Mouse (Mus musculus): ENCODE data around the gene Bcl2l11. TPM values are rescaled to one million over a fixed set of nuclear protein-coding genes. Genes with fewer than 3 reads are reported as not detected.

The Bcl2l11 gene
- polyA plus RNA-seq, 1 experiment from 2014 or later, result 6.0 TPM

DNA sequence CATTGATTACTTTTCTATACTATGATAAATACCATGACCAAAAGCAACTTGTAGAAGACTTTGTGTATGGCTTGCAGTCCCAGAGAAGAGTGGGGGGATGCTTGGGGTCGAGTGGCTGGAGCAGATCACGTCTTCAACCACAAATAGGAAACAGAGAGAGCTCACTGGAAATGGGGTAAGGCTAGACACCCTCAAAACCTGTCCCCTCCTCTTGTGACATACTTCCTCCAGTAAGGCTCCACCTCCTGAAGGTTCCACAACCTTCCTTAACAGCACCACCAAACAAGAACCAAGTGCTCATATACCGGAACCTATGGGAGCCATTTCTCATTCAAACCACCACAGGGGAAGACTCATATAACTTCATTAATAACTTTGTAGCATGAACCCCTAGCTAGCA, 44.8 kb downstream of the Bcl2l11 start:
- no peak overlapping the region for H3K9ac ChIP-seq (ENCODE audit: low read depth, low read length)
- H3K4me2 ChIP-seq (ENCODE audit: low read depth, low read length), result no peak overlapping the region
- no peaks in the 10 kb centered on the region for H3K9me3 ChIP-seq (replicated peaks; ENCODE audit: control insufficient read depth, low read length)
- no peak for ATAC-seq (ENCODE audit: low read depth)
- peaks cover 24% of the 10 kb centered on the region for H3K4me1 ChIP-seq (ENCODE audit: control insufficient read depth, low read depth, low read length)
- no peaks in the 10 kb centered on the region for H3K27me3 ChIP-seq (ENCODE audit: control insufficient read depth, insufficient read depth, low read depth, low read length)
- 61% methylated on average over 3 of the region's 3 CpGs for WGBS (ENCODE audit: insufficient replicate concordance)
- no peaks in the 10 kb centered on the region for H3K36me3 ChIP-seq (ENCODE audit: control insufficient read depth, insufficient read depth)
- no peak overlapping the region for H3K4me3 ChIP-seq (ENCODE audit: low read depth, low read length)
- H3K27ac ChIP-seq (ENCODE audit: low read length), result no peak overlapping the region

DNA sequence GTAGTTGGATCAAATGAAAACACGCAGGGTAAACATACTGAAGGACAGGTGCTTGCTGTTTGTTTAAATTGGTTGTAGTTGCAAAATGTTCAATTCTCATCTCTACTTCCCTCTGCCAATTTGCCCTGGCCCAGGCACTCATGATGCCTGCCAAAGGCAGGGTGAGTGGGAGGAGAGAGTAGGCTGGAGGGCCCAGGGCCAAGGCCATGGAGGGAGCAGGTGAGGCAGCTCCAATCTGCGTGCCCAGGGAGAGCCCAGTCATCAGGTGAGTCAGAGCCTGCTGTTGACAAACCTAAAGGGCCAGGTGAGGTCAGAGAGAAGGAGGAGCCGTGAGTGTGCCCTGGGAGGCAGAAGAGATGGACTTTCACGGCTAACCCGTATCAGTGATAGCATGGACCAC, 46.4 kb downstream of the Bcl2l11 start:
- WGBS (ENCODE audit: insufficient replicate concordance), result 58% methylated on average over 5 of the region's 5 CpGs
- Histone ChIP-seq H3K4me3 (ENCODE audit: low read depth, low read length) (no peak overlapping the region), H3K4me2 (ENCODE audit: low read depth, low read length) (no peak overlapping the region), H3K27ac (ENCODE audit: low read length) (peak overlapping the region; percentile 30; the same call in 1 of the 2 replicates), H3K36me3 (ENCODE audit: control insufficient read depth, insufficient read depth) (no peaks in the 10 kb centered on the region), H3K9me3 (replicated peaks; ENCODE audit: control insufficient read depth, low read length) (no peaks in the 10 kb centered on the region), H3K9ac (ENCODE audit: low read depth, low read length) (no peak overlapping the region), H3K4me1 (ENCODE audit: control insufficient read depth, low read depth, low read length) (peaks cover 23% of the 10 kb centered on the region), H3K27me3 (ENCODE audit: control insufficient read depth, insufficient read depth, low read depth, low read length) (no peaks in the 10 kb centered on the region)
- peak; percentile 73 for ATAC-seq (ENCODE audit: low read depth)

- peak; percentile 20 for ATAC-seq (ENCODE audit: low read depth)
- H3K4me3 ChIP-seq (ENCODE audit: low read depth, low read length), result no peak overlapping the region
- H3K27ac ChIP-seq (ENCODE audit: low read length), result peak overlapping the region; percentile 76
- H3K4me1 ChIP-seq (ENCODE audit: control insufficient read depth, low read depth, low read length), result peaks cover 22% of the 10 kb centered on the region
- H3K9ac ChIP-seq (ENCODE audit: low read depth, low read length), result no peak overlapping the region
- H3K27me3 ChIP-seq (ENCODE audit: control insufficient read depth, insufficient read depth, low read depth, low read length), result no peaks in the 10 kb centered on the region
- no peaks in the 10 kb centered on the region for H3K36me3 ChIP-seq (ENCODE audit: control insufficient read depth, insufficient read depth)
- H3K9me3 ChIP-seq (replicated peaks; ENCODE audit: control insufficient read depth, low read length), result no peaks in the 10 kb centered on the region
- 43% methylated on average over 5 of the region's 5 CpGs for WGBS (ENCODE audit: insufficient replicate concordance)
- H3K4me2 ChIP-seq (ENCODE audit: low read depth, low read length), result no peak overlapping the region
Measured at GRCm38 (mm10) chr2:128174176-128174575, 48.3 kb downstream of the Bcl2l11 start.

- Histone ChIP-seq H3K9me3 (replicated peaks; ENCODE audit: control insufficient read depth, low read length) (no peaks in the 10 kb centered on the region), H3K9ac (ENCODE audit: low read depth, low read length) (no peak overlapping the region), H3K4me3 (ENCODE audit: low read depth, low read length) (no peak overlapping the region), H3K27ac (ENCODE audit: low read length) (peak overlapping the region; percentile 76), H3K4me1 (ENCODE audit: control insufficient read depth, low read depth, low read length) (peaks cover 26% of the 10 kb centered on the region), H3K4me2 (ENCODE audit: low read depth, low read length) (no peak overlapping the region), H3K36me3 (ENCODE audit: control insufficient read depth, insufficient read depth) (no peaks in the 10 kb centered on the region), H3K27me3 (ENCODE audit: control insufficient read depth, insufficient read depth, low read depth, low read length) (no peaks in the 10 kb centered on the region)
- WGBS (ENCODE audit: insufficient replicate concordance), result 48% methylated on average over 9 of the region's 9 CpGs
- peak; percentile 81 for ATAC-seq (ENCODE audit: low read depth)
Measured at GRCm38 (mm10) chr2:128174604-128175342, 48.9 kb downstream of the Bcl2l11 start.

GRCm38 (mm10) chr2:128175625-128176024, 49.8 kb downstream of the Bcl2l11 start:
- no peak for ATAC-seq (ENCODE audit: low read depth)
- Histone ChIP-seq H3K9ac (ENCODE audit: low read depth, low read length) (no peak overlapping the region), H3K27ac (ENCODE audit: low read length) (peak overlapping the region; percentile 70), H3K9me3 (replicated peaks; ENCODE audit: control insufficient read depth, low read length) (no peaks in the 10 kb centered on the region), H3K4me3 (ENCODE audit: low read depth, low read length) (no peak overlapping the region), H3K4me2 (ENCODE audit: low read depth, low read length) (no peak overlapping the region), H3K4me1 (ENCODE audit: control insufficient read depth, low read depth, low read length) (peaks cover 32% of the 10 kb centered on the region), H3K36me3 (ENCODE audit: control insufficient read depth, insufficient read depth) (no peaks in the 10 kb centered on the region), H3K27me3 (ENCODE audit: control insufficient read depth, insufficient read depth, low read depth, low read length) (no peaks in the 10 kb centered on the region)
- WGBS (ENCODE audit: insufficient replicate concordance), result 79% methylated on average over 6 of the region's 6 CpGs

- H3K27me3 ChIP-seq (ENCODE audit: control insufficient read depth, insufficient read depth, low read depth, low read length), result no peaks in the 10 kb centered on the region
- H3K9me3 ChIP-seq (replicated peaks; ENCODE audit: control insufficient read depth, low read length), result no peaks in the 10 kb centered on the region
- no peak for ATAC-seq (ENCODE audit: low read depth)
- no peak overlapping the region for H3K4me3 ChIP-seq (ENCODE audit: low read depth, low read length)
- no peaks in the 10 kb centered on the region for H3K36me3 ChIP-seq (ENCODE audit: control insufficient read depth, insufficient read depth)
- H3K27ac ChIP-seq (ENCODE audit: low read length), result no peak overlapping the region
- peaks cover 32% of the 10 kb centered on the region for H3K4me1 ChIP-seq (ENCODE audit: control insufficient read depth, low read depth, low read length)
- H3K4me2 ChIP-seq (ENCODE audit: low read depth, low read length), result no peak overlapping the region
- 37% methylated on average over 12 of the region's 12 CpGs for WGBS (ENCODE audit: insufficient replicate concordance)
- H3K9ac ChIP-seq (ENCODE audit: low read depth, low read length), result no peak overlapping the region
Measured at GRCm38 (mm10) chr2:128176391-128177044, 50.7 kb downstream of the Bcl2l11 start.

GRCm38 (mm10) chr2:128177241-128177661, 51.4 kb downstream of the Bcl2l11 start:
- WGBS (ENCODE audit: insufficient replicate concordance), result 62% methylated on average over 5 of the region's 5 CpGs
- Histone ChIP-seq H3K27me3 (ENCODE audit: control insufficient read depth, insufficient read depth, low read depth, low read length) (no peaks in the 10 kb centered on the region), H3K9me3 (replicated peaks; ENCODE audit: control insufficient read depth, low read length) (no peaks in the 10 kb centered on the region), H3K4me2 (ENCODE audit: low read depth, low read length) (no peak overlapping the region), H3K36me3 (ENCODE audit: control insufficient read depth, insufficient read depth) (no peaks in the 10 kb centered on the region), H3K4me3 (ENCODE audit: low read depth, low read length) (no peak overlapping the region), H3K9ac (ENCODE audit: low read depth, low read length) (no peak overlapping the region), H3K4me1 (ENCODE audit: control insufficient read depth, low read depth, low read length) (peaks cover 32% of the 10 kb centered on the region), H3K27ac (ENCODE audit: low read length) (no peak overlapping the region)
- no peak for ATAC-seq (ENCODE audit: low read depth)

DNA sequence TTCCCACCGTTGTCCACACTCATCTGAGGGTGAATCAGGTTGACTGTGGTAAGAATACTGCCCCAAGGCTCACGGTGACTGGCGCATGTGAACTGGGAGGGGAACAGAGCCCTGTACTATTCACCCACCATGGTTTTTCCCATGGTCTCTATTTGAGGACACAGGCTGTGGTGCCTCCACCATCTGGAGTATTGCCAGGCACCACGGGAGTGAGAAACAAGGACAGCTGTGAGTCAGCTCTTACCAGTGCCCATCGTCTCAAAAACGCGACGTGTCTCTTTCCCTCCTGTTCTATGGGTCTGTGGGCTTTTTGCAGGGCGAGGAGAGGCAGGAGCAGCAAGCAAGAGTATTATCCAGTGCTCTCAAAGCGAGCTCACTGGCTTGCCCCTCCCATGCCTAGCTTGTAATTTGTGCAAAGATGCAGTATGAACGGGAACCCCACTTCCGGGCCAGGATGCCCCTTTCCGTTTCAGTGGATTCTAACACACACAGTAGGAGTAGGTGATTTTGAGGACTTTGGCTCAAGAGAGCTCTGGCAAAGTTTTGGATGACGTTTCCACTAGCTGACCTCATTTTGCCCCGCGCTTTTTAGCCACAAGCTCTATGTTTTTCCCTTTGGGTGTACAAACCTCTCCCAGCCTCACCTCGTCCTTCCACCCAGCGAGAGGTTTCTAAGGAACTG, 53.4 kb downstream of the Bcl2l11 start:
- 63% methylated on average over 18 of the region's 18 CpGs for WGBS (ENCODE audit: insufficient replicate concordance)
- no peak overlapping the region for H3K4me3 ChIP-seq (ENCODE audit: low read depth, low read length)
- H3K36me3 ChIP-seq (ENCODE audit: control insufficient read depth, insufficient read depth), result no peaks in the 10 kb centered on the region
- no peak overlapping the region for H3K4me2 ChIP-seq (ENCODE audit: low read depth, low read length)
- ATAC-seq (ENCODE audit: low read depth), result no peak
- no peak overlapping the region for H3K9ac ChIP-seq (ENCODE audit: low read depth, low read length)
- H3K9me3 ChIP-seq (replicated peaks; ENCODE audit: control insufficient read depth, low read length), result no peaks in the 10 kb centered on the region
- H3K27ac ChIP-seq (ENCODE audit: low read length), result no peak overlapping the region
- peaks cover 23% of the 10 kb centered on the region for H3K4me1 ChIP-seq (ENCODE audit: control insufficient read depth, low read depth, low read length)
- no peaks in the 10 kb centered on the region for H3K27me3 ChIP-seq (ENCODE audit: control insufficient read depth, insufficient read depth, low read depth, low read length)

Data from liver, embryonic 16.5 days (tissue).